Mouse (Mus musculus): ENCODE results near the gene Nsdhl. TPM values are rescaled to one million over a fixed set of nuclear protein-coding genes. Genes with fewer than 3 reads are reported as not detected.

Nsdhl gene
- 27.0 TPM for polyA plus RNA-seq (2015; fragmentation: Illumina TruSeq; extraction: RNeasy Lipid Tissue Mini Kit (QIAGEN cat#74804); ENCODE audit: low read depth, low replicate concordance)

DNA sequence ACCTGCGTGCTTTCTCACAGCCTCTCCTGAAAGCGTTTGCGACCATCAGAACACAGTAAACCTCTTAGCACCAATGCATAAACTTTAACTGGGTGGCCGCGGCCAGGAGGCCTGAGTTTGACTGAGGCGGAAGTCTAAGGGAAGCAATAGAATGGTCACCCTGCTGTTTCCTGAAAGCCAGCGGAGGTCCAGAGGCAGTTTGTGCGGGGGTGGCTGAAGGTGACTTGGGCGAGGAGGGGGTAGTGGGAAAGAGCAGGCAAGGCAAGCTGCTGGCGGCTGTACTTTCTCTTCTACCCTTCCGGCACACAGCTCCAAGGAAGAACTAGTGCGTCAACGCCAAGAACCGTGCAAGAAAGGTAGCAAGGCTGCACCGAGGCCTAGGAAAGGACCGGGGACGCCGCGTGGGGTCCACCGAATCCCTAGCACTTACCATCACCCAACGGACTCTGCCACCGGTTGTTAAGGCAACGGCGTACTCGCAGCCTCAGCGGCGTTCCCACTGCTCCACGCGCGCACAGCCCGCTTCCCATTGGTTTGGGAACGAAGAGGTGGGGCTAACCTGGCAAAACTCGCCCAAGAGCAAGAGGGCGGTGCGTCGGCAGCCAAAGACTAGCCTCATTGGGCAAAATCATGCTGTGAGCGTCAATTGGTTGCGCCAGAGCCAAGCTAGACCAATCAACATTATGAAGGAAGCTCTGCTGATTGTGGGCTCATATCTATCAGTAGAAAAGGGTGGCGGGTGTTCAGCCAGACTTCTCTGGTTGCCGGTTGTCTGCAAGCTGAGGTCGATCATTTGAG, at the start of gene Nsdhl, which contains the start of gene Cetn2:
Gene Nsdhl (plus strand): TSS at position 674 of the 798 bp plus-strand sequence.
Gene Cetn2 (minus strand): TSS at position 528 of the 798 bp plus-strand sequence.

DNA sequence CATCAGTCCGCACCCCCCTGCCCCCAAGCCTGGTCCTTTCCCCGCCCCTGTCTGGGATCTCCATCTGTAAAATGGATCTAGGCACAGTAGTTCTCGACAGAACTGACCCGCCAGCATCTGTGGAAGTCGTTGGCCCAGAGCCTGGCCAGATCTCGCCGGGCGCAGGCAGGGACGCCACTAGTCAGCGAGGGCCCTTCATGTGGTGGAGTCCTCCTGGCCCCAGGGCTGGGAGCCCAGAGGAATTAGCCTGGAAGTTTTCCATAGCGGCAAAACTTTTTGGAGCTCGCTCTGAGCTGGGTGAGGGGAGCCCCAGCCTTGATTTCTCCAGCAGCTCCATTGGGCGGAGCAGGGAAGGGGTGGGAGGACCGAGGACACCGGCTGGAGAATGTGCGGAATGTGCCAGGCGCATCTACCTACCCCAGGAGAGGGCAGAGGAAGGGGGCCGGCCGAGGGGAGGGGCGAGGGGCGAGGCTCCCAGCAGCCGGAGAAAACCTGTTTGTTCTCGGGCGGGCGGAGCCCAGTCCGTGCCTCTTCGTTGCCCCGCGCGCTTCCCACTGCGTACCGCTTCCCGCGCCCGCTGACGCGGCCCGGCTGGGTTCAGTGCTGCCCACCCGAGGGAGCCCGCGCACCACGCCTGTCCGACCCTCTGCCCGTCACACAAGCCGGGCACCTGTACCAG, 68.6 kb downstream of the Nsdhl start, which contains the start of gene Zfp185:
Gene Zfp185 (plus strand): TSS at position 499 of the 679 bp plus-strand sequence.

Other genes starting within 250 kb of the Nsdhl start
- gene Gabrq, start 93.4 kb upstream of the Nsdhl start, polyA plus RNA-seq (2015; fragmentation: Illumina TruSeq; extraction: RNeasy Lipid Tissue Mini Kit (QIAGEN cat#74804); ENCODE audit: low read depth, low replicate concordance): 2.0 TPM
- gene Cetn2, start 146 bp upstream of the Nsdhl start, polyA plus RNA-seq (2015; fragmentation: Illumina TruSeq; extraction: RNeasy Lipid Tissue Mini Kit (QIAGEN cat#74804); ENCODE audit: low read depth, low replicate concordance): 83.1 TPM
- 1.7 TPM for gene Zfp185, start 68.8 kb downstream of the Nsdhl start, polyA plus RNA-seq (2015; fragmentation: Illumina TruSeq; extraction: RNeasy Lipid Tissue Mini Kit (QIAGEN cat#74804); ENCODE audit: low read depth, low replicate concordance)
- gene Pnma5, start 118.5 kb downstream of the Nsdhl start, polyA plus RNA-seq (2015; fragmentation: Illumina TruSeq; extraction: RNeasy Lipid Tissue Mini Kit (QIAGEN cat#74804); ENCODE audit: low read depth, low replicate concordance): 0.19 TPM
- gene Pnma3, start 146.2 kb downstream of the Nsdhl start, polyA plus RNA-seq (2015; fragmentation: Illumina TruSeq; extraction: RNeasy Lipid Tissue Mini Kit (QIAGEN cat#74804); ENCODE audit: low read depth, low replicate concordance): 13.7 TPM
- gene Xlr4a, start 163.9 kb downstream of the Nsdhl start, polyA plus RNA-seq (2015; fragmentation: Illumina TruSeq; extraction: RNeasy Lipid Tissue Mini Kit (QIAGEN cat#74804); ENCODE audit: low read depth, low replicate concordance): not detected
- gene Xlr3a, start 178.5 kb downstream of the Nsdhl start, polyA plus RNA-seq (2015; fragmentation: Illumina TruSeq; extraction: RNeasy Lipid Tissue Mini Kit (QIAGEN cat#74804); ENCODE audit: low read depth, low replicate concordance): 2.1 TPM
- gene Gm14685, start 198.5 kb downstream of the Nsdhl start, polyA plus RNA-seq (2015; fragmentation: Illumina TruSeq; extraction: RNeasy Lipid Tissue Mini Kit (QIAGEN cat#74804); ENCODE audit: low read depth, low replicate concordance): not detected
- gene Xlr5b, start 230.2 kb downstream of the Nsdhl start, polyA plus RNA-seq (2015; fragmentation: Illumina TruSeq; extraction: RNeasy Lipid Tissue Mini Kit (QIAGEN cat#74804); ENCODE audit: low read depth, low replicate concordance): not detected
- gene DXBay18, start 230.9 kb downstream of the Nsdhl start, polyA plus RNA-seq (2015; fragmentation: Illumina TruSeq; extraction: RNeasy Lipid Tissue Mini Kit (QIAGEN cat#74804); ENCODE audit: low read depth, low replicate concordance): 0.70 TPM